Mouse (Mus musculus): Measurements from ENCODE around the gene Adra1d.

DNA sequence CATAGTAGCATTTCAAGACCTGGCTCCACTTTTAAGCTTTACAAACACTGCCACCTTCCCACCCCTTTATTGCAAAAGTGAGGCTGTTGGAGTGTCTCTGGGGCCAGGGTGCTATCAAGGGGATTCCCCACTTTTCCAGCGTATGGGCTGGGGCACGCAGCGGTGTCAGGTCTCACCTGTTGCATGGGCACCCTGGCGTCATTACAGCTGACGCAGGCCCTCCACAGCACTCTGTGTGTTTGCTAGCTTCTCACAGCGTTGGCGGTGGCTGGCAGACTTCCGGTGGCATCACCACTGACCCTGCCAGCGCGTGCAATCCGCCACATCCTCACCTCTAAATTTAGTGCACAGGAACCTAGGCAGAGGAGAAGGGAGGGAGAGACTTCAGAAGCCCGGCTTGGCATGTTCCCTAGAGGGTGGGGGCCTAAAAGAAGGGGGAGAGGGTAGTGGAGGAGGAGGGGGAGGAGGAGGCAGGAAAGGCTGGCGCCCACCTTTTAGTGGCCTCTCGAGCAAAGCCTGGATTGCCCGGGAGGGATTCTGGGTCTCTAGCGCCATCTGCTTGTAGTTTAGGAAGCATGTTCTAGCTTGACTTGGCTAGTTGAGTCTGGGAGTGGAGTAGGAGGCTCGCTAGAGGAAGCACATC is 52.3 kb downstream of the Adra1d start:
- TF ChIP-seq GATA1 (IDR thresholded peaks at IDR 0.05; ENCODE audit: borderline replicate concordance, low read length) (no peak), FLI1 (IDR thresholded peaks at IDR 0.05; ENCODE audit: low read length) (0 out of 2 replicates have a peak, but pooled peaks have one; percentile 64)
